Mouse (Mus musculus) erythroblast, adult 5-6 weeks (primary cell): Measurements from ENCODE around the gene Vmn2r77. TPM values are rescaled to one million over a fixed set of nuclear protein-coding genes. Genes with fewer than 3 reads are reported as not detected.
"Not testable (repeated sequence)": the region's sequence is repeated elsewhere in the genome, so short reads cannot be mapped to it uniquely, and the experiment has no call there.

Source experiments
- ATAC-seq: replicated peaks from 2 replicates; pipeline ENCODE4 v1.8.0; 2016; ENCODE audit warnings: moderate number of reproducible peaks, mild to moderate bottlenecking, moderate TSS enrichment, inconsistent platforms; ENCODE audit not compliant: poor library complexity, low FRiP score, severe bottlenecking
- total RNA-seq, 2 experiments: library from RNA; stranded (forward) in 1 of 2; stranded (reverse) in 1 of 2; fragments of 150-400 nt in 1 of 2; fragments of 200-764, 138-1000 nt in 1 of 2; gene quantifications; 2 replicates each; pipeline versions ENCODE4 v1.2.3 to v1.2.4; 2015 to 2017; ENCODE audit warnings: low replicate concordance in 2 of 2

The Vmn2r77 gene
- total RNA-seq (2015; ENCODE audit: low replicate concordance) (not detected in 2 replicates), total RNA-seq (2017; ENCODE audit: low replicate concordance) (not detected in 2 replicates)

DNA sequence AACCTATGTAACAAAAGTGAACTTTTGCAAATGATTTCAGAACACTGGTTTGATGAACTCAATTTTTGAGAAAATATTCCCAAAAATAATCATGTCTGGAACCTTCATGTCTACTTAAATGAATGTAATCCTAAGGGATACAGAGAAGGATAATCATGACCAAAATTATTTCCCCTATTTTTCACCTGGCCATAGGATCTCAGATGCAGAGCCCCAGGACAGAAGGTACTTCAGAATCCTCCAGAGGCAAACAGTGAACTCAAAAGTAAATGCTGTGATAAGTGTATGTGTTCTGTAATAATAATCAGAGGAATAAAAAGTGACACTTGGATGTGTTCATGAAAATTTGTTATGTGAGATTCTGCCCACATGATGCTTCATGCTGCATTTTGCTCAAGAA is at the start of gene Vmn2r77:
Gene Vmn2r77, plus strand, starts transcription at position 301 of the 400 bp plus-strand sequence.
- no peak for ATAC-seq

- no peak for ATAC-seq
These were observed 34.1 kb upstream of the Vmn2r77 start for GRCm38 (mm10) chr7:86760751-86761150.

DNA sequence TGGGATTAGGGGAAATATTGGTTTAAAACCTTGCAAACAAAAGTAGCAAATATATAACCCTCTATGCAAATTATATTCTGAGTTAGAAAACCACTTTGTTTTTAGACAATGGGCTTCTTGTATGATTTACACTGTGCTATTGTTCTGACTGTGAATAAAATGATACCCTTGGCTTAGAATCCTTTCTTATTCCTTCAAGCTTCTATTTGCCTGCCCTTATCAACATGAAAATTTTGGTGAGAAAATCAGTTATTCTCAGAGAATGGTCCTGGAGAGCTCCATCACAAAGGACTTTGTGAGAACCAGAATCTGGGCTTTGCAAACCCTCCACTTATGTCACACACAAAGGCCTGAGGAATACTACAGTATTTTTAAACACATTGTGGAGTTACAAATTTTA is 30.2 kb upstream of the Vmn2r77 start:
- no peak for ATAC-seq

DNA sequence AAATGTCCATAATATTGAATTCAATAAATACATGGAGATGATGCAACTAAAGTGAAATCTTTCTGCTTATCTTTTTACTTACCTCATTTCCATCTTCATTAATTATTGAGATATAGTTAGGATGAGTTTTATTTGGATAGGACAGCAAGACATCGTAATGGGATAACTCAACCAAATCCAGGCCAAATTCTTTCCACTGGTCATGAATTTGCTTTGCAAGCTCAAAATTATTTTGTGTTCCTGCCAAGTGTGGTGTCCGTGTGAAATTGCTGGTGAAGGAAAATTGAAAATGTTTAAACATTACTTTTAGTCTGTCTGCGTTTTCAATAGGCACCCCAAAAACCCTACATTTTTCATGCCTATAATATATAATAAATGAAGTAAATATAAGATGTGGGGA is 23.2 kb upstream of the Vmn2r77 start:
- no peak for ATAC-seq

DNA sequence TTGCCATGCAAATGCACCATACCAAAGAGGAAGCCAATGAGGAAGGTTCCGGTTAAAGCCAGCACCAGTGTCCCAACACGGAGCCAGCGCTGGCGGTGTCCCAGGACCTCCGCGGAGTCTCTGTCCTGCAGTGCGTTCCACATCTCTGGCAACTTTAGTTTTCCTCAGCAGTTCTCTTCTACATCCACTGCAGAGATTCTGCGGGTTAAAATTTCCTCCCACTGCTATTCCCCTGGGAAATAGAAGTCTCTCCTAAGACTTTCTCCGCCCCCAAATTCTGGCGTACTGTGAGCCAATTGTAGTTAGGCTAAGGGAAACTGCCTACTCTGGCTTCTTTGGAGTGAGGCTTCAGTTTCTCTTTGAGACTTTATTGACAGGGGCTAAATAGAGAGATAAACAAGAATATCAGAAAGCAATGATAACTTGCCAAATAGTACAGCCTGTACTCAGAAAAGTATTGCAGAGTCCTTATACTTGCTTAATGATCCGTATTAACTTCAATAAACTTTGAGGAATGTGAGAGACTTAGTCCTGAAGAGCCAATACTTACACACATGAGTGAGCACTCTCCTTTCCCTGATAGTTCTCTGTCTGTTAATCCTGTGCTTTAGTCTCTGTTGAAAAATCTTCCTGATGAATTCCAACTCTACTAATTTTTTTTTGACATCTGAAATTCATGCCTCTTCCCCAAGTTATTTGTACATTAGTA is 19.1 kb upstream of the Vmn2r77 start, which contains the start of gene Folh1:
Gene Folh1, minus strand, starts transcription at position 327 of the 709 bp plus-strand sequence.
- ATAC-seq, result no peak

DNA sequence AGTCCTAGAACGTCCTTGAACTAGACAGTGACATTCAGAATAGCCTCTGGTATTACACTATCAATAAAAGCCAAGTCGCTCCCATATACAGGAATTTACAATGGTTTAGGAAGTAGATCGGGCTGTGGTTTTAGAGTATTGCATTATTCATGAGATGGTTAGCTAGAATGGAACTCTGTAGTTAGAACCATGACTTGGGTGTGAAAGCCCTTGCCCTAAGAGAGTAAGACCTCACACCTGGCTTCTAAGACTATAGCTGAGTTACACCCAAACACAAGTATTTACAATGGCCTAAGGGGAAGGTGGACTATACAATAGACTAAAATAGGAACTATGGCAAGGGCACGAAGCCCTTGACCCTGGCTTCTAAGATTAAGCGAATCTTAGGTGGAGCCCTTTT is 20.4 kb downstream of the Vmn2r77 start:
- not testable (repeated sequence) for ATAC-seq

DNA sequence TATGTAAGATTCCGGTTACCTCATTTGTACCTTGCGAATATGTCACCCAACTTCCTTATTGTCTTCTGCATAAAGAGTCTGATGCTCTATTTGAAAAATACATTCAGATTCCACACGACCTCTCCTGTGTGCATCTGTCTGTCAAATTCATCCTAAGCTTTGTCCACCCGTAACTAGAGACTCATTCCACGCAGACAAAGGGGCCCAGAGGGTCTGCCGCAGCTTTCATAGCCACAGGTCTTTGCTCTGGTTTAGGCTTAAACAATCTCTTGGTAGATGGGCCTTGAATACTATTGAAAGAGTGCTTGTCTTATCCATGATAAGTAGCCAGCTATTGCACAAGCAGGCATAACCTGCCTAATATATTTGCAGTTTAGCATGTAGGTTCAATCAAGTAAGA is 20.9 kb downstream of the Vmn2r77 start:
- not testable (repeated sequence) for ATAC-seq

GRCm38 (mm10) chr7:86816466-86816865 is 21.6 kb downstream of the Vmn2r77 start:
- ATAC-seq, result no peak

Other genes with a start within 250 kb of the Vmn2r77 start
- not detected in 2 replicates for gene Olfr295, start 211.2 kb upstream of the Vmn2r77 start, total RNA-seq (2015; ENCODE audit: low replicate concordance)
- gene Olfr295, start 211.2 kb upstream of the Vmn2r77 start, total RNA-seq (2017; ENCODE audit: low replicate concordance), result not detected in 2 replicates
- gene Olfr294, start 178.4 kb upstream of the Vmn2r77 start, total RNA-seq (2015; ENCODE audit: low replicate concordance), result not detected in 2 replicates
- not detected in 2 replicates for gene Olfr294, start 178.4 kb upstream of the Vmn2r77 start, total RNA-seq (2017; ENCODE audit: low replicate concordance)
- gene Olfr293, start 146.0 kb upstream of the Vmn2r77 start, total RNA-seq (2015; ENCODE audit: low replicate concordance), result not detected in 2 replicates
- gene Olfr293, start 146.0 kb upstream of the Vmn2r77 start, total RNA-seq (2017; ENCODE audit: low replicate concordance), result 0.09 TPM in 1 of 2 replicates, not detected in the other
- gene Olfr292, start 106.7 kb upstream of the Vmn2r77 start, total RNA-seq (2015; ENCODE audit: low replicate concordance), result not detected in 2 replicates
- gene Olfr292, start 106.7 kb upstream of the Vmn2r77 start, total RNA-seq (2017; ENCODE audit: low replicate concordance), result not detected in 2 replicates
- not detected in 2 replicates for gene Folh1, start 19.1 kb upstream of the Vmn2r77 start, total RNA-seq (2015; ENCODE audit: low replicate concordance)
- gene Folh1, start 19.1 kb upstream of the Vmn2r77 start, total RNA-seq (2017; ENCODE audit: low replicate concordance), result not detected in 2 replicates
- gene Vmn2r78, start 120.1 kb downstream of the Vmn2r77 start, total RNA-seq (2015; ENCODE audit: low replicate concordance), result not detected in 2 replicates
- gene Vmn2r78, start 120.1 kb downstream of the Vmn2r77 start, total RNA-seq (2017; ENCODE audit: low replicate concordance), result not detected in 2 replicates
- not detected in 2 replicates for gene Vmn2r79, start 201.1 kb downstream of the Vmn2r77 start, total RNA-seq (2015; ENCODE audit: low replicate concordance)
- gene Vmn2r79, start 201.1 kb downstream of the Vmn2r77 start, total RNA-seq (2017; ENCODE audit: low replicate concordance), result not detected in 2 replicates